Mouse (Mus musculus): Measurements from ENCODE around the gene Nin. TPM values are rescaled to one million over a fixed set of nuclear protein-coding genes. Genes with fewer than 3 reads are reported as not detected.

The Nin gene
- polyA plus RNA-seq, 1 experiment = 62.8 TPM

- no peak overlapping the region for H3K27ac ChIP-seq (ENCODE audit: insufficient read depth, low read depth, low read length)
- H3K4me3 ChIP-seq (ENCODE audit: insufficient read depth, low read depth, low read length) = no peak overlapping the region
- peaks cover 4% of the 10 kb centered on the region for H3K4me1 ChIP-seq (ENCODE audit: control insufficient read depth, insufficient read depth, low read length)
- 96% methylated on average over 20 of the region's 20 CpGs for WGBS
- no peak for TF ChIP-seq CTCF (IDR thresholded peaks at IDR 0.05; ENCODE audit: insufficient read depth, low read depth, low read length)
- TF ChIP-seq POLR2A (IDR thresholded peaks at IDR 0.05; ENCODE audit: insufficient read depth, low read depth, low read length) = no peak
Observed at GRCm38 (mm10) chr12:70134627-70135235, 21.2 kb upstream of the Nin start.

GRCm38 (mm10) chr12:70131042-70131675 is 17.6 kb upstream of the Nin start:
- 20% methylated on average over 20 of the region's 20 CpGs for WGBS
- peak overlapping the region; percentile 43 for H3K4me3 ChIP-seq (ENCODE audit: insufficient read depth, low read depth, low read length)
- H3K27ac ChIP-seq (ENCODE audit: insufficient read depth, low read depth, low read length) = no peak overlapping the region
- H3K4me1 ChIP-seq (ENCODE audit: control insufficient read depth, insufficient read depth, low read length) = peaks cover 4% of the 10 kb centered on the region
- TF ChIP-seq POLR2A (IDR thresholded peaks at IDR 0.05; ENCODE audit: insufficient read depth, low read depth, low read length) (no peak), CTCF (IDR thresholded peaks at IDR 0.05; ENCODE audit: insufficient read depth, low read depth, low read length) (no peak)

GRCm38 (mm10) chr12:70129105-70129504 is 15.6 kb upstream of the Nin start:
- Histone ChIP-seq H3K27ac (ENCODE audit: insufficient read depth, low read depth, low read length) (no peak overlapping the region), H3K4me1 (ENCODE audit: control insufficient read depth, insufficient read depth, low read length) (peaks cover 4% of the 10 kb centered on the region), H3K4me3 (ENCODE audit: insufficient read depth, low read depth, low read length) (no peak overlapping the region)
- 54% methylated on average over 5 of the region's 5 CpGs for WGBS
- TF ChIP-seq CTCF (IDR thresholded peaks at IDR 0.05; ENCODE audit: insufficient read depth, low read depth, low read length) (no peak), POLR2A (IDR thresholded peaks at IDR 0.05; ENCODE audit: insufficient read depth, low read depth, low read length) (no peak)

- H3K4me3 ChIP-seq (ENCODE audit: insufficient read depth, low read depth, low read length) = no peak overlapping the region
- H3K4me1 ChIP-seq (ENCODE audit: control insufficient read depth, insufficient read depth, low read length) = peaks cover 4% of the 10 kb centered on the region
- WGBS = 90% methylated on average over 4 of the region's 4 CpGs
- no peak for TF ChIP-seq POLR2A (IDR thresholded peaks at IDR 0.05; ENCODE audit: insufficient read depth, low read depth, low read length)
- TF ChIP-seq CTCF (IDR thresholded peaks at IDR 0.05; ENCODE audit: insufficient read depth, low read depth, low read length) = no peak
- H3K27ac ChIP-seq (ENCODE audit: insufficient read depth, low read depth, low read length) = no peak overlapping the region
Observed at GRCm38 (mm10) chr12:70126626-70127025, 13.1 kb upstream of the Nin start.

- no peak overlapping the region for H3K4me3 ChIP-seq (ENCODE audit: insufficient read depth, low read depth, low read length)
- WGBS = 40% methylated on average over 2 of the region's 2 CpGs
- TF ChIP-seq POLR2A (IDR thresholded peaks at IDR 0.05; ENCODE audit: insufficient read depth, low read depth, low read length) = no peak
- TF ChIP-seq CTCF (IDR thresholded peaks at IDR 0.05; ENCODE audit: insufficient read depth, low read depth, low read length) = no peak
- H3K27ac ChIP-seq (ENCODE audit: insufficient read depth, low read depth, low read length) = no peak overlapping the region
- no peaks in the 10 kb centered on the region for H3K4me1 ChIP-seq (ENCODE audit: control insufficient read depth, insufficient read depth, low read length)
Observed at GRCm38 (mm10) chr12:70119552-70119951, 6.0 kb upstream of the Nin start.

- Histone ChIP-seq H3K4me3 (ENCODE audit: insufficient read depth, low read depth, low read length) (no peak overlapping the region), H3K27ac (ENCODE audit: insufficient read depth, low read depth, low read length) (no peak overlapping the region), H3K4me1 (ENCODE audit: control insufficient read depth, insufficient read depth, low read length) (no peaks in the 10 kb centered on the region)
- WGBS = 78% methylated on average over 10 of the region's 10 CpGs
- TF ChIP-seq POLR2A (IDR thresholded peaks at IDR 0.05; ENCODE audit: insufficient read depth, low read depth, low read length) = no peak
- no peak for TF ChIP-seq CTCF (IDR thresholded peaks at IDR 0.05; ENCODE audit: insufficient read depth, low read depth, low read length)
Observed at GRCm38 (mm10) chr12:70118721-70119345, 5.3 kb upstream of the Nin start.

GRCm38 (mm10) chr12:70117146-70117545 is 3.6 kb upstream of the Nin start:
- Histone ChIP-seq H3K27ac (ENCODE audit: insufficient read depth, low read depth, low read length) (no peak overlapping the region), H3K4me1 (ENCODE audit: control insufficient read depth, insufficient read depth, low read length) (peaks cover 2% of the 10 kb centered on the region), H3K4me3 (ENCODE audit: insufficient read depth, low read depth, low read length) (no peak overlapping the region)
- WGBS = 61% methylated on average over 10 of the region's 10 CpGs
- TF ChIP-seq CTCF (IDR thresholded peaks at IDR 0.05; ENCODE audit: insufficient read depth, low read depth, low read length) (no peak), POLR2A (IDR thresholded peaks at IDR 0.05; ENCODE audit: insufficient read depth, low read depth, low read length) (no peak)

GRCm38 (mm10) chr12:70112090-70112383 is 1.5 kb downstream of the Nin start:
- 3% methylated on average over 16 of the region's 16 CpGs for WGBS
- TF ChIP-seq POLR2A (IDR thresholded peaks at IDR 0.05; ENCODE audit: insufficient read depth, low read depth, low read length) = no peak
- no peak for TF ChIP-seq CTCF (IDR thresholded peaks at IDR 0.05; ENCODE audit: insufficient read depth, low read depth, low read length)
- Histone ChIP-seq H3K4me1 (ENCODE audit: control insufficient read depth, insufficient read depth, low read length) (peaks cover 15% of the 10 kb centered on the region), H3K4me3 (ENCODE audit: insufficient read depth, low read depth, low read length) (peak overlapping the region; percentile 65), H3K27ac (ENCODE audit: insufficient read depth, low read depth, low read length) (peak overlapping the region; percentile 55)

GRCm38 (mm10) chr12:70111367-70112089 is 2.0 kb downstream of the Nin start:
- H3K4me3 ChIP-seq (ENCODE audit: insufficient read depth, low read depth, low read length) = peak overlapping the region; percentile 65
- peaks cover 18% of the 10 kb centered on the region for H3K4me1 ChIP-seq (ENCODE audit: control insufficient read depth, insufficient read depth, low read length)
- under 1% methylated on average over 99 of the region's 101 CpGs for WGBS
- TF ChIP-seq CTCF (IDR thresholded peaks at IDR 0.05; ENCODE audit: insufficient read depth, low read depth, low read length) (no peak), POLR2A (IDR thresholded peaks at IDR 0.05; ENCODE audit: insufficient read depth, low read depth, low read length) (peak; percentile 82)
- H3K27ac ChIP-seq (ENCODE audit: insufficient read depth, low read depth, low read length) = peak overlapping the region; percentile 55

Measured in olfactory bulb, adult 2 months (tissue).